Mouse (Mus musculus): Measurements from ENCODE around the gene Lmod3. TPM values are rescaled to one million over a fixed set of nuclear protein-coding genes. Genes with fewer than 3 reads are reported as not detected.
"Not testable (repeated sequence)": the region's sequence is repeated elsewhere in the genome, so short reads cannot be mapped to it uniquely, and the experiment has no call there.

The Lmod3 gene
- polyA plus RNA-seq, 1 experiment from 2014 or later, result 0.58 TPM

DNA sequence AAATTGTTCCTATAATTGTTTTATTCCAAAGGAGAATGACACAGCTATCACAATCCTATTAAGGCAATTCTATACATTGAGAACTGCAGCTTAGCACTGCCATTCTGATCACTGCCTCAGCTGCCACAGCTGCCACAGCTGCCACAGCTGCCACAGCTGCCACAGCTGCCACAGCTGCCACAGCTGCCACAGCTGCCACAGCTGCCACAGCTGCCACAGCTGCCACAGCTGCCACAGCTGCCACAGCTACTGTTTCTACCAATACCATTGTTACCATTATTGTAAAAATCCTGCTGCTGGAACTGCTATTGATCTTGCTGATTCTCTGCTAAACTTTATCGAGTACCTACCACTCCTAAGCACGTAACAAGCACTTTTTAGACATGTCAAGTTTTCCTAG is 7.4 kb upstream of the Lmod3 start:
- not testable (repeated sequence) for H3K27ac ChIP-seq (replicated peaks; ENCODE audit: low read depth, low read length); H3K9me3 ChIP-seq (replicated peaks; ENCODE audit: control insufficient read depth, low read length); H3K36me3 ChIP-seq (replicated peaks; ENCODE audit: control insufficient read depth, insufficient read depth, low read depth, low read length); H3K9ac ChIP-seq (replicated peaks; ENCODE audit: low read length); DNase-seq (ENCODE audit: low spot score); ATAC-seq (replicated peaks; ENCODE audit: insufficient number of reproducible peaks, low FRiP score, low TSS enrichment, low read depth); H3K27me3 ChIP-seq (ENCODE audit: control insufficient read depth, insufficient read depth, low read length); H3K4me3 ChIP-seq (ENCODE audit: low read depth, low read length); H3K4me2 ChIP-seq (ENCODE audit: low read depth, low read length); H3K4me1 ChIP-seq (ENCODE audit: control insufficient read depth, insufficient read depth, low read length)
- WGBS, result 93% methylated on average over 2 of the region's 2 CpGs

DNA sequence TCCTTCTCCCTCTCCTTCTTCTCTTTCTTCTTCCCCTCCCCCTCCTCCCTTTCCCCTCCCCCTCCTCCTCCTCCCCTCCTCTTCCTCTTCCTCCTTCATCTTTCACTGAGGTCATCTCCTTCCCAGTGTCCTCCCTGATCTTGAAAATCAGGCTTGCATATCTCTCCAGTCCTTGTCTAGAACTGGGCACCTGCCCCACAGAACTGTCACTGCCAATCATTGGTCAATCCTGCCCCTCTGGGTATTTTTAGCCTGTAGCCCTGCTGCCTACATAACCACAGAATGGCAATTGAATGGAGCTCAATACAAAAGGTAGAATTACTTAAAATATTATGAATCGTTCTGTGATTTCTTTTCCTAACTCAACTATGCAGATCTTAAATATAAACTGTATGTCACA is 5.9 kb upstream of the Lmod3 start:
- DNase-seq (ENCODE audit: low spot score) (no peak), ATAC-seq (replicated peaks; ENCODE audit: insufficient number of reproducible peaks, low FRiP score, low TSS enrichment, low read depth) (no peak)
- no peak overlapping the region for H3K9ac ChIP-seq (replicated peaks; ENCODE audit: low read length)
- H3K4me1 ChIP-seq (ENCODE audit: control insufficient read depth, insufficient read depth, low read length), result no peaks in the 10 kb centered on the region
- H3K36me3 ChIP-seq (replicated peaks; ENCODE audit: control insufficient read depth, insufficient read depth, low read depth, low read length), result no peaks in the 10 kb centered on the region
- H3K9me3 ChIP-seq (replicated peaks; ENCODE audit: control insufficient read depth, low read length), result no peaks in the 10 kb centered on the region
- no peak overlapping the region for H3K4me2 ChIP-seq (ENCODE audit: low read depth, low read length)
- H3K27ac ChIP-seq (replicated peaks; ENCODE audit: low read depth, low read length), result no peak overlapping the region
- no peaks in the 10 kb centered on the region for H3K27me3 ChIP-seq (ENCODE audit: control insufficient read depth, insufficient read depth, low read length)
- WGBS, result 97% methylated on average over 1 of the region's 1 CpGs
- H3K4me3 ChIP-seq (ENCODE audit: low read depth, low read length), result no peak overlapping the region

DNA sequence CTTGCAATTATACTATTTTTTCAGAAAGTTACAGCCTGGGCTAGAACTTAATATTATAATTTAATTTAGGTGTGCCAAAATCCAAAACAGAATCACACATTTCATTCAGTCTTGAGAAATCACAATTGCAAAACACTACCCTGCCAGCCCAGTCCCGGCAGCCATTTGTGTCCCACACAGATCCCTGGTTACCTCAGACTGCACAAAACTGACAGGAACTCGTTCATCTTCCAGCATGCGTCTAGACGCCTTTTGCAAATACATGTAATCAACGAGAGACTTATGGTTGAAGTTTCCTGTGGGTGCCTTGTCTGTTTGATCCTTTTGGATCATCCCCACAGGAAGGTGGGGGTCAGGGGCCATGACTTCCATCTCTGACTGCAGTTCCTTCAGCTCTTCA is 473 bp downstream of the Lmod3 start:
- Histone ChIP-seq H3K27me3 (ENCODE audit: control insufficient read depth, insufficient read depth, low read length) (no peaks in the 10 kb centered on the region), H3K9me3 (replicated peaks; ENCODE audit: control insufficient read depth, low read length) (no peaks in the 10 kb centered on the region), H3K4me1 (ENCODE audit: control insufficient read depth, insufficient read depth, low read length) (no peaks in the 10 kb centered on the region), H3K36me3 (replicated peaks; ENCODE audit: control insufficient read depth, insufficient read depth, low read depth, low read length) (no peaks in the 10 kb centered on the region), H3K4me2 (ENCODE audit: low read depth, low read length) (no peak overlapping the region), H3K4me3 (ENCODE audit: low read depth, low read length) (no peak overlapping the region), H3K27ac (replicated peaks; ENCODE audit: low read depth, low read length) (no peak overlapping the region), H3K9ac (replicated peaks; ENCODE audit: low read length) (no peak overlapping the region)
- ATAC-seq (replicated peaks; ENCODE audit: insufficient number of reproducible peaks, low FRiP score, low TSS enrichment, low read depth), result no peak
- DNase-seq (ENCODE audit: low spot score), result no peak
- WGBS, result 62% methylated on average over 5 of the region's 5 CpGs

DNA sequence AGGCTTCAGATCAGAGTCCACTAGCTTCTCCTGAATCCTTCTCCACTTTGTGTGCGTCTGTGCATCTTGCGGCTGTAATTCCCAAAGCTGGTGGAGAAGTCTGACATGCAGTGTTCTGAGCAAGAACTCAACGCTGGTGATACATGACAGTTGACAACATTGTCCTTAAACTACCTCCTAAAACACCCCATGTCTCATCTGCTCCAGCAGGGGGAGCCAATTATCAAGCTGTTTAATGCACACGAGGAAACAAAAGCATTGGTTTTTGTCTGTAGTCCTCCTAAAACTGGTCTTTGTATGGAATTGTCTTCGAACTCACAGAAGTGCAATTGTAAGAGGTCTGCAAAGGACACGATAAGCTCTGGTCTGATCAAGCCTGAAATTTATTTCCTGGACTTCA is 1.6 kb downstream of the Lmod3 start:
- Histone ChIP-seq H3K9ac (replicated peaks; ENCODE audit: low read length) (no peak overlapping the region), H3K36me3 (replicated peaks; ENCODE audit: control insufficient read depth, insufficient read depth, low read depth, low read length) (no peaks in the 10 kb centered on the region), H3K9me3 (replicated peaks; ENCODE audit: control insufficient read depth, low read length) (no peaks in the 10 kb centered on the region), H3K4me3 (ENCODE audit: low read depth, low read length) (no peak overlapping the region), H3K4me1 (ENCODE audit: control insufficient read depth, insufficient read depth, low read length) (no peaks in the 10 kb centered on the region), H3K4me2 (ENCODE audit: low read depth, low read length) (no peak overlapping the region), H3K27ac (replicated peaks; ENCODE audit: low read depth, low read length) (no peak overlapping the region), H3K27me3 (ENCODE audit: control insufficient read depth, insufficient read depth, low read length) (no peaks in the 10 kb centered on the region)
- peak; percentile 71 for DNase-seq (ENCODE audit: low spot score)
- no peak for ATAC-seq (replicated peaks; ENCODE audit: insufficient number of reproducible peaks, low FRiP score, low TSS enrichment, low read depth)
- WGBS, result 48% methylated on average over 6 of the region's 6 CpGs

DNA sequence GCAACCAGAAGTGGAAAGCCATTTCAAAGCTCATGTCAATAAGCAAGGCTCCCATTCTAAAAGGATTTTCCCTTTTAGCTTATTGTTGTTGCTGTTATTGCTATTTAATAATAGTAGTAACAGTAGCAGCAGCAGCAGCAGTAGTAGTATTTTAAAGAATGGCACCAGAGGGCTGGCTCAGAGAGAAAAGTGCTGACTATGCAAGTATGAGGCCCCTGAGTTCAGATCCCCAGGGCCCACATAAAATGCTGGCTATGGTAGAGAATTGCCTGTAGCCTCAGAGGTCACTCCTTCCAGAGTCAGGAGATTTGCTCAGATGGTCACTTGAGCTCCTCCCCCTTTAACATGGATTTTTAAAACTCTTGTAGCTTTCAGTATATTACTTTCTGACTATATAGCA is 7.4 kb downstream of the Lmod3 start:
- Histone ChIP-seq H3K27ac (replicated peaks; ENCODE audit: low read depth, low read length) (no peak overlapping the region), H3K36me3 (replicated peaks; ENCODE audit: control insufficient read depth, insufficient read depth, low read depth, low read length) (no peaks in the 10 kb centered on the region), H3K4me3 (ENCODE audit: low read depth, low read length) (no peak overlapping the region), H3K27me3 (ENCODE audit: control insufficient read depth, insufficient read depth, low read length) (no peaks in the 10 kb centered on the region), H3K9me3 (replicated peaks; ENCODE audit: control insufficient read depth, low read length) (no peaks in the 10 kb centered on the region), H3K4me1 (ENCODE audit: control insufficient read depth, insufficient read depth, low read length) (no peaks in the 10 kb centered on the region), H3K9ac (replicated peaks; ENCODE audit: low read length) (no peak overlapping the region), H3K4me2 (ENCODE audit: low read depth, low read length) (no peak overlapping the region)
- ATAC-seq (replicated peaks; ENCODE audit: insufficient number of reproducible peaks, low FRiP score, low TSS enrichment, low read depth) (no peak), DNase-seq (ENCODE audit: low spot score) (no peak)

DNA sequence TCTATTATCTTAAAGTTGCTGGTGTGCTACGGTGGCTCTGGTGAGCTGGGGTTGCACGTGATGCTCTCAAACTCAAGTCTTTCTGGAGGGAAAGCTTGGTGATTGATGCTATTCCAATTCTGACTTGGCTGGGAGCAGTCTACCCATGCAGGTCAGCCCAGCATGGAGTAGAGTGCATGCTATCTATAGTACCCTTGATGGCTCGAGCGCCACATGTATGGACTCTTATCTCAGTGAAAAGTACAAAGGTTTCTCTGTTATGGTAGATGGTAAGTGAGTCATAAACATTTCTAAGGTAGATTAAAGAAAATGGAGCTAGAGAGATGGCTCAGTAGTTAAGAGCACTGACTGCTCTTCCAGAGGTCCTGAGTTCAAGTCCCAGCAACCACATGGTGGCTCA is 10.0 kb downstream of the Lmod3 start:
- DNase-seq (ENCODE audit: low spot score) (no peak), ATAC-seq (replicated peaks; ENCODE audit: insufficient number of reproducible peaks, low FRiP score, low TSS enrichment, low read depth) (no peak)
- no peaks in the 10 kb centered on the region for H3K4me1 ChIP-seq (ENCODE audit: control insufficient read depth, insufficient read depth, low read length)
- no peak overlapping the region for H3K4me2 ChIP-seq (ENCODE audit: low read depth, low read length)
- H3K4me3 ChIP-seq (ENCODE audit: low read depth, low read length), result no peak overlapping the region
- WGBS, result 88% methylated on average over 4 of the region's 4 CpGs
- no peaks in the 10 kb centered on the region for H3K9me3 ChIP-seq (replicated peaks; ENCODE audit: control insufficient read depth, low read length)
- no peaks in the 10 kb centered on the region for H3K27me3 ChIP-seq (ENCODE audit: control insufficient read depth, insufficient read depth, low read length)
- no peaks in the 10 kb centered on the region for H3K36me3 ChIP-seq (replicated peaks; ENCODE audit: control insufficient read depth, insufficient read depth, low read depth, low read length)
- H3K27ac ChIP-seq (replicated peaks; ENCODE audit: low read depth, low read length), result no peak overlapping the region
- no peak overlapping the region for H3K9ac ChIP-seq (replicated peaks; ENCODE audit: low read length)

DNA sequence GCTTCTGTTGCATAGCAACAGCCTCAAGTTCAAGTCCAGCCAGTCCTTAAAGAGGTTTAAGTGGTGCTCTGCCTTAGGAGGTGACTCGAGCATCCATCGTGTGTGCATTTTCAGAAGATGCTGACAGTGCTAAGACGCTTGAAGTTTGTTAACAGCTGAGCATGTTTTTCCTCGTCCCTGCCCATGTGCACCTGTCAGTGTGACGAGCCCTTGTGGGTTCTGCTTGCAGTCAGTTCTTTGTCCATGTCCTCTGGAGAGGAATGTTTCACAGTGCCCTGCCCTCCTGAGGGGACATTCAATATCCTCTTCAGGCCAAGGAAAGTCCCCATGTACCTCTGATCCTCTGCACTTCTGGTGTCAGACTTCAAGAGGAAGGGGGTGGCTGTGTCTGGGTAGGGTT is 12.5 kb downstream of the Lmod3 start:
- no peaks in the 10 kb centered on the region for H3K36me3 ChIP-seq (replicated peaks; ENCODE audit: control insufficient read depth, insufficient read depth, low read depth, low read length)
- no peak for ATAC-seq (replicated peaks; ENCODE audit: insufficient number of reproducible peaks, low FRiP score, low TSS enrichment, low read depth)
- 72% methylated on average over 5 of the region's 5 CpGs for whole genome bisulfite sequencing
- no peaks in the 10 kb centered on the region for H3K9me3 ChIP-seq (replicated peaks; ENCODE audit: control insufficient read depth, low read length)
- no peak for DNase-seq (ENCODE audit: low spot score)
- no peaks in the 10 kb centered on the region for H3K27me3 ChIP-seq (ENCODE audit: control insufficient read depth, insufficient read depth, low read length)
- no peak overlapping the region for H3K27ac ChIP-seq (replicated peaks; ENCODE audit: low read depth, low read length)
- no peak overlapping the region for H3K4me2 ChIP-seq (ENCODE audit: low read depth, low read length)
- H3K4me3 ChIP-seq (ENCODE audit: low read depth, low read length), result no peak overlapping the region
- H3K9ac ChIP-seq (replicated peaks; ENCODE audit: low read length), result no peak overlapping the region
- no peaks in the 10 kb centered on the region for H3K4me1 ChIP-seq (ENCODE audit: control insufficient read depth, insufficient read depth, low read length)

DNA sequence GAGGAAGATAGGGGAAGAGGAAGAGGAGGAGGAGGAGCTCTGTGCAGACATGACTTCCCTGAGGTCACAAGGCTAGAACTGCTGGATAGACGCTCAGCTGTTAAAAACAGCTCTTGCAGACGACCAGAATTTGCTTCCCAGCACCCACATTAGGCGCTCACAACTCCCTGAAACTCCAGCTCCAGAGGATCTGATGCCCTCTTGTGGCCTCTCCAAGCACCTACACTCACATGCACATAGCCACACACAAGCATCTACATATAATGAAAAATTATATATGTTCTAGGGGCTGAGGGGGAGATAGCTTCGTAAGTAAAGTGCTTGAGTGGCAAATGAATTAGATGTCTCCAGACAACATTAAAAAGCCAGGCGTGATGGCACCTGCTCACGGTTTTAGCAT is 13.2 kb downstream of the Lmod3 start:
- Histone ChIP-seq H3K9me3 (replicated peaks; ENCODE audit: control insufficient read depth, low read length) (no peaks in the 10 kb centered on the region), H3K4me1 (ENCODE audit: control insufficient read depth, insufficient read depth, low read length) (no peaks in the 10 kb centered on the region), H3K36me3 (replicated peaks; ENCODE audit: control insufficient read depth, insufficient read depth, low read depth, low read length) (no peaks in the 10 kb centered on the region), H3K27ac (replicated peaks; ENCODE audit: low read depth, low read length) (no peak overlapping the region), H3K27me3 (ENCODE audit: control insufficient read depth, insufficient read depth, low read length) (no peaks in the 10 kb centered on the region), H3K4me3 (ENCODE audit: low read depth, low read length) (no peak overlapping the region), H3K9ac (replicated peaks; ENCODE audit: low read length) (no peak overlapping the region), H3K4me2 (ENCODE audit: low read depth, low read length) (no peak overlapping the region)
- WGBS, result 92% methylated on average over 6 of the region's 6 CpGs
- ATAC-seq (replicated peaks; ENCODE audit: insufficient number of reproducible peaks, low FRiP score, low TSS enrichment, low read depth), result no peak
- no peak for DNase-seq (ENCODE audit: low spot score)

DNA sequence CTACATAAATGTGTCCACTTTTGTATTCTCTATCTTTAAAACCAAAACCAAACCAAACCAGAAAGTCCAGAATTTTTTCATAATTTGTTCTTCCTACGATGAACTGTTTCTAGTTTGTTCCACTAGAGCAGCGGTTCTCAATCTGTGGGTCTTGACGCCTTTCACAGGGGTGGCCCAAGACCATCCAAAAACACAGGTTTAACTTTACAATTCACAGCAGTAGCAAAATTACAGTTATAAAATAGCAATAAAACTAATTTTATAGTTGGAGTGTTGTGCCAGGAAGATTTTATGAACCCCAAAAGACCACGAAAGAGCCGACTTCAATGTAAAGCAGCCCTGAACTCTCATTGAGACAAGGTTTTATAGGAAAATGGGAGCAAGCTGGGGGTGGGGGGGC is 16.5 kb downstream of the Lmod3 start:
- no peak for ATAC-seq (replicated peaks; ENCODE audit: insufficient number of reproducible peaks, low FRiP score, low TSS enrichment, low read depth)
- no peak overlapping the region for H3K4me3 ChIP-seq (ENCODE audit: low read depth, low read length)
- no peak overlapping the region for H3K4me2 ChIP-seq (ENCODE audit: low read depth, low read length)
- H3K9me3 ChIP-seq (replicated peaks; ENCODE audit: control insufficient read depth, low read length), result no peaks in the 10 kb centered on the region
- no peaks in the 10 kb centered on the region; the same call in 1 of the 2 replicates for H3K36me3 ChIP-seq (replicated peaks; ENCODE audit: control insufficient read depth, insufficient read depth, low read depth, low read length)
- DNase-seq (ENCODE audit: low spot score), result no peak
- no peaks in the 10 kb centered on the region for H3K27me3 ChIP-seq (ENCODE audit: control insufficient read depth, insufficient read depth, low read length)
- WGBS, result 95% methylated on average over 5 of the region's 5 CpGs
- H3K4me1 ChIP-seq (ENCODE audit: control insufficient read depth, insufficient read depth, low read length), result no peaks in the 10 kb centered on the region
- no peak overlapping the region for H3K9ac ChIP-seq (replicated peaks; ENCODE audit: low read length)
- H3K27ac ChIP-seq (replicated peaks; ENCODE audit: low read depth, low read length), result no peak overlapping the region

All from embryonic facial prominence, embryonic 11.5 days (tissue).